Mouse (Mus musculus): ENCODE data around the gene Desi1.

Desi1 gene

GRCm38 (mm10) chr15:82033762-82034161, at the start of gene Desi1:
TSS of gene Desi1 (minus strand) at chr15:82033862.
- DNase-seq, result no peak

GRCm38 (mm10) chr15:82081161-82081560, 47.5 kb upstream of the Desi1 start:
- DNase-seq, result peak in 1 of 2 experiments; percentile 21

GRCm38 (mm10) chr15:82079883-82080282, 46.2 kb upstream of the Desi1 start:
- DNase-seq, result no peak

- DNase-seq, result no peak
Measured at GRCm38 (mm10) chr15:82073490-82073889, 39.8 kb upstream of the Desi1 start.

- no peak for DNase-seq
Measured at GRCm38 (mm10) chr15:82071816-82072469, 38.3 kb upstream of the Desi1 start.

GRCm38 (mm10) chr15:82069898-82070297, 36.2 kb upstream of the Desi1 start, which contains the start of gene Mei1:
TSS of gene Mei1 (plus strand) at chr15:82069996.
- no peak for DNase-seq

GRCm38 (mm10) chr15:82065511-82065910, 31.8 kb upstream of the Desi1 start:
- DNase-seq, result peak in 1 of 2 experiments; percentile 78

- DNase-seq, result no peak
Measured at GRCm38 (mm10) chr15:82063909-82064308, 30.2 kb upstream of the Desi1 start.

GRCm38 (mm10) chr15:82058719-82059201, 25.1 kb upstream of the Desi1 start, which contains the start of gene 4930407I10Rik:
TSS of gene 4930407I10Rik (plus strand) at chr15:82059151.
- no peak for DNase-seq

- DNase-seq, result no peak
Measured at GRCm38 (mm10) chr15:82052544-82052943, 18.9 kb upstream of the Desi1 start.

- peak; percentile 94 for DNase-seq
Measured at GRCm38 (mm10) chr15:82047080-82047883, 13.6 kb upstream of the Desi1 start, which contains the start of gene Snu13. TSS of gene Snu13 (minus strand) at chr15:82047598.

- no peak for DNase-seq
Measured at GRCm38 (mm10) chr15:82046246-82046891, 12.7 kb upstream of the Desi1 start.

GRCm38 (mm10) chr15:82044166-82044784, 10.6 kb upstream of the Desi1 start:
- DNase-seq, result no peak

GRCm38 (mm10) chr15:82040650-82041049, 7.0 kb upstream of the Desi1 start:
- DNase-seq, result peak; percentile 45 to 52

GRCm38 (mm10) chr15:82035904-82036689, 2.4 kb upstream of the Desi1 start:
- DNase-seq, result peak in 1 of 2 experiments; percentile 43

- no peak for DNase-seq
Measured at GRCm38 (mm10) chr15:82032386-82032785, 1.3 kb downstream of the Desi1 start.

- no peak for DNase-seq
Measured at GRCm38 (mm10) chr15:82027726-82028125, 5.9 kb downstream of the Desi1 start.

GRCm38 (mm10) chr15:82027276-82027675, 6.4 kb downstream of the Desi1 start:
- DNase-seq, result no peak

- DNase-seq, result no peak
Measured at GRCm38 (mm10) chr15:82023965-82024635, 9.6 kb downstream of the Desi1 start.

- peak in 1 of 2 experiments; percentile 39 for DNase-seq
Measured at GRCm38 (mm10) chr15:82022535-82023088, 11.1 kb downstream of the Desi1 start.

- DNase-seq, result no peak
Measured at GRCm38 (mm10) chr15:82019288-82019687, 14.4 kb downstream of the Desi1 start.
